Mouse (Mus musculus): Measurements from ENCODE around the gene Rrh. TPM values are rescaled to one million over a fixed set of nuclear protein-coding genes. Genes with fewer than 3 reads are reported as not detected.

Gene Rrh
- 0.31 and 0.59 TPM in 2 replicates for polyA plus RNA-seq (2011; ENCODE audit: insufficient read depth, insufficient read length, low read depth, missing spikeins)

GRCm38 (mm10) chr3:129822206-129822775, at the start of gene Rrh:
Gene Rrh, minus strand, starts transcription at chr3:129822587.
- Histone ChIP-seq H3K4me1 (ENCODE audit: control insufficient read depth, insufficient read depth, low read length) (no peaks in the 10 kb centered on the region), H3K27ac (ENCODE audit: insufficient read depth, low read length) (no peak within 1 kb of the TSS), H3K4me3 (ENCODE audit: low read depth, low read length) (no peak within 1 kb of the TSS), H3K9me3 (replicated peaks; ENCODE audit: control insufficient read depth, insufficient read depth, low read length, poor library complexity, severe bottlenecking) (no peaks in the 10 kb centered on the region), H3K9ac (ENCODE audit: low read depth, poor library complexity, severe bottlenecking) (no peak within 1 kb of the TSS), H3K27me3 (ENCODE audit: control insufficient read depth, insufficient read depth, low read length, poor library complexity, severe bottlenecking) (no peaks in the 10 kb centered on the region), H3K36me3 (ENCODE audit: control insufficient read depth, insufficient read depth, low read length, poor library complexity, severe bottlenecking) (peaks cover 31% of the 10 kb centered on the region)
- TF ChIP-seq CTCF (IDR thresholded peaks at IDR 0.05; ENCODE audit: low read depth, low read length) (no peak), POLR2A (IDR thresholded peaks at IDR 0.05; ENCODE audit: insufficient read depth, low read length) (no peak), EP300 (IDR thresholded peaks at IDR 0.05; ENCODE audit: insufficient read depth, low read depth, low read length) (no peak)

DNA sequence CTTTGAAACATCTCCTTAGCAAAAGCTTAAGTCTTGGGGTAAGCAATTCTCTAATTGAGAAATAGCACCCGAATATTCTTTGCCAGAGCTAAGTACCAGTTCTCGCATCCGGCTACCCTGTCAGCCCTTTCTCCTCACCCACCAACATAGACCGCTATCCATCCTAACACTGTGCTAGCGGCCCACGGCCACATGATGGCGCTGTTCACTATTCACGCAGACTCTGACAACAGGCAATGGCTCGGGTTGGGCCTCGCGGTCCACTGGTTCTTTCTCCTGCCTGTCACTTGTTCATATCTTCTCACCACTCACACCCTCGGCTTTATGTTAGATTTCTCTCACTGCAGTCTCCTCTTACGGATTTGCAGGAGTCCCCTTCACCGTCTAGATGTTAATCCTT, 41.3 kb upstream of the Rrh start:
- H3K27me3 ChIP-seq (ENCODE audit: control insufficient read depth, insufficient read depth, low read length, poor library complexity, severe bottlenecking), result no peaks in the 10 kb centered on the region
- no peaks in the 10 kb centered on the region for H3K36me3 ChIP-seq (ENCODE audit: control insufficient read depth, insufficient read depth, low read length, poor library complexity, severe bottlenecking)
- no peaks in the 10 kb centered on the region for H3K9me3 ChIP-seq (replicated peaks; ENCODE audit: control insufficient read depth, insufficient read depth, low read length, poor library complexity, severe bottlenecking)
- no peak overlapping the region for H3K27ac ChIP-seq (ENCODE audit: insufficient read depth, low read length)
- H3K9ac ChIP-seq (ENCODE audit: low read depth, poor library complexity, severe bottlenecking), result no peak overlapping the region
- no peaks in the 10 kb centered on the region for H3K4me1 ChIP-seq (ENCODE audit: control insufficient read depth, insufficient read depth, low read length)
- TF ChIP-seq CTCF (IDR thresholded peaks at IDR 0.05; ENCODE audit: low read depth, low read length), result peak; percentile 98
- TF ChIP-seq EP300 (IDR thresholded peaks at IDR 0.05; ENCODE audit: insufficient read depth, low read depth, low read length), result no peak
- no peak for TF ChIP-seq POLR2A (IDR thresholded peaks at IDR 0.05; ENCODE audit: insufficient read depth, low read length)
- no peak overlapping the region for H3K4me3 ChIP-seq (ENCODE audit: low read depth, low read length)

- H3K9ac ChIP-seq (ENCODE audit: low read depth, poor library complexity, severe bottlenecking), result no peak overlapping the region
- no peaks in the 10 kb centered on the region for H3K9me3 ChIP-seq (replicated peaks; ENCODE audit: control insufficient read depth, insufficient read depth, low read length, poor library complexity, severe bottlenecking)
- TF ChIP-seq EP300 (IDR thresholded peaks at IDR 0.05; ENCODE audit: insufficient read depth, low read depth, low read length) (no peak), POLR2A (IDR thresholded peaks at IDR 0.05; ENCODE audit: insufficient read depth, low read length) (no peak), CTCF (IDR thresholded peaks at IDR 0.05; ENCODE audit: low read depth, low read length) (no peak)
- no peak overlapping the region for H3K4me3 ChIP-seq (ENCODE audit: low read depth, low read length)
- H3K36me3 ChIP-seq (ENCODE audit: control insufficient read depth, insufficient read depth, low read length, poor library complexity, severe bottlenecking), result no peaks in the 10 kb centered on the region
- no peaks in the 10 kb centered on the region for H3K27me3 ChIP-seq (ENCODE audit: control insufficient read depth, insufficient read depth, low read length, poor library complexity, severe bottlenecking)
- H3K4me1 ChIP-seq (ENCODE audit: control insufficient read depth, insufficient read depth, low read length), result no peaks in the 10 kb centered on the region
- H3K27ac ChIP-seq (ENCODE audit: insufficient read depth, low read length), result no peak overlapping the region
Measured at GRCm38 (mm10) chr3:129862592-129862991, 40.2 kb upstream of the Rrh start.

DNA sequence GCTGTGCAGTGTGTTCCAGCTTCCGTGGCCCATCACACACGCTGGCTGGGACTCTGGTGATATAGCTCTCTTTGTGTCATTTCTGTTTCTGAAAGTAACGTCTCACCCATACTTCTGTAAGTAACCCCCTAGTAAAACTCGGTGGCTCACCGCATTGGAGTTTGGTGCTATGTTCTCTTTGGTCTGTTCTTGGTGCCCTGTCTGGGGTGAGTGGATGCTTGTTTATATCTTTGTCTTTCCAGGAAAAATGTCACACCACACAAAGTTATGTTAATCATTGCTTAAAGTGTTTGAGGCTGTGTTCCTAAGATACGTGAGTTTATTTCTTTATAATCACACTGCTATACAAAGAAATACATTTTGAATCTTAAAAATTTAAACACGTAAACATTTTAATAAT, 24.5 kb upstream of the Rrh start:
- TF ChIP-seq POLR2A (IDR thresholded peaks at IDR 0.05; ENCODE audit: insufficient read depth, low read length) (no peak), EP300 (IDR thresholded peaks at IDR 0.05; ENCODE audit: insufficient read depth, low read depth, low read length) (no peak), CTCF (IDR thresholded peaks at IDR 0.05; ENCODE audit: low read depth, low read length) (no peak)
- Histone ChIP-seq H3K4me1 (ENCODE audit: control insufficient read depth, insufficient read depth, low read length) (no peaks in the 10 kb centered on the region), H3K9me3 (replicated peaks; ENCODE audit: control insufficient read depth, insufficient read depth, low read length, poor library complexity, severe bottlenecking) (no peaks in the 10 kb centered on the region), H3K27ac (ENCODE audit: insufficient read depth, low read length) (no peak overlapping the region), H3K9ac (ENCODE audit: low read depth, poor library complexity, severe bottlenecking) (no peak overlapping the region), H3K4me3 (ENCODE audit: low read depth, low read length) (no peak overlapping the region), H3K27me3 (ENCODE audit: control insufficient read depth, insufficient read depth, low read length, poor library complexity, severe bottlenecking) (no peaks in the 10 kb centered on the region), H3K36me3 (ENCODE audit: control insufficient read depth, insufficient read depth, low read length, poor library complexity, severe bottlenecking) (no peaks in the 10 kb centered on the region)

DNA sequence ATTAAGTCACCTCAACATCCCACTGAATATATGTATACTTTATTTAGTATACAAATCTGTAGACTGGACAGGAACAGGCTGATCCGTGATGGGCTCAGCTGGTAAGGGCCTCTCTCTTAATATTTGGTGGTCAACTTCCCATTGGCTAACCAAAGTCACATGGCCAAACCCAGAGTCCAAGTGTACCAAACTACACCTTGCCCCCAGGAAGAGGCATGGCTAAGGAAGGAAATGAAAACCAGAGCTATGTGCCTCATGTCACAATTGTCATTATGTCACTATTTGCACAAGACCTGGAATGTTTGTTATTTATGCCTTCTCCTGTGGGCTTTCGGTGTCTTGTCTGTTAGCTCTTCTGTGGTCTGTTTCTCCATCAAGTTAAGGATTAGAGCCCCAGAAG, 23.5 kb upstream of the Rrh start:
- no peaks in the 10 kb centered on the region for H3K27me3 ChIP-seq (ENCODE audit: control insufficient read depth, insufficient read depth, low read length, poor library complexity, severe bottlenecking)
- H3K27ac ChIP-seq (ENCODE audit: insufficient read depth, low read length), result no peak overlapping the region
- H3K9ac ChIP-seq (ENCODE audit: low read depth, poor library complexity, severe bottlenecking), result no peak overlapping the region
- no peaks in the 10 kb centered on the region for H3K36me3 ChIP-seq (ENCODE audit: control insufficient read depth, insufficient read depth, low read length, poor library complexity, severe bottlenecking)
- H3K9me3 ChIP-seq (replicated peaks; ENCODE audit: control insufficient read depth, insufficient read depth, low read length, poor library complexity, severe bottlenecking), result no peaks in the 10 kb centered on the region
- TF ChIP-seq CTCF (IDR thresholded peaks at IDR 0.05; ENCODE audit: low read depth, low read length) (no peak), EP300 (IDR thresholded peaks at IDR 0.05; ENCODE audit: insufficient read depth, low read depth, low read length) (no peak), POLR2A (IDR thresholded peaks at IDR 0.05; ENCODE audit: insufficient read depth, low read length) (no peak)
- no peaks in the 10 kb centered on the region for H3K4me1 ChIP-seq (ENCODE audit: control insufficient read depth, insufficient read depth, low read length)
- H3K4me3 ChIP-seq (ENCODE audit: low read depth, low read length), result no peak overlapping the region

GRCm38 (mm10) chr3:129838017-129838416, 15.6 kb upstream of the Rrh start:
- Histone ChIP-seq H3K36me3 (ENCODE audit: control insufficient read depth, insufficient read depth, low read length, poor library complexity, severe bottlenecking) (no peaks in the 10 kb centered on the region), H3K27ac (ENCODE audit: insufficient read depth, low read length) (no peak overlapping the region), H3K4me1 (ENCODE audit: control insufficient read depth, insufficient read depth, low read length) (no peaks in the 10 kb centered on the region), H3K9me3 (replicated peaks; ENCODE audit: control insufficient read depth, insufficient read depth, low read length, poor library complexity, severe bottlenecking) (no peaks in the 10 kb centered on the region), H3K9ac (ENCODE audit: low read depth, poor library complexity, severe bottlenecking) (no peak overlapping the region), H3K4me3 (ENCODE audit: low read depth, low read length) (no peak overlapping the region), H3K27me3 (ENCODE audit: control insufficient read depth, insufficient read depth, low read length, poor library complexity, severe bottlenecking) (no peaks in the 10 kb centered on the region)
- TF ChIP-seq POLR2A (IDR thresholded peaks at IDR 0.05; ENCODE audit: insufficient read depth, low read length), result no peak

Data from ES-Bruce4 (cell line).